ENCODE assay signal across 8 mouse cellular contexts in the genomic region with DNA sequence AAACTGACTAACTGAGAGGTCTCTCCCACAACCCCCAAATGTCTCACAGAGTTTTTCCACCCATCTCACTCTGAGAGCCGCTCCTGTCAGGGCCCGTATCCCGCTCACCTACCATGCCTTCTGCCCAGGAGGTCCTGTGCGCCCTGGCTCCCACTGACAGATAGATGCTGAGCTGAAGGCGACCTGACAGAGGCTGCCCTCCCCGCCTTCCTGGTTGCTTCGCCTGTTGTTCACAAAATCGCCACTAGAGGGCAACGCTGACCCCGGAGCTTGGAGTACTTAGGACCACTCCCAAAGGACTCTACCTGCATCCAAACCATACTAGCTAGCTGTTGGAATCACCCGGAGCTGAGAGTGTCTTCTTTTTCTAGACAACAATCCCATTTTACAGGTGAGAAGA. TPM values are rescaled to one million over a fixed set of nuclear protein-coding genes. Genes with fewer than 3 reads are reported as not detected.
DNase-seq lines count a peak whose midpoint lies in the region; ATAC-seq lines count a peak whose summit lies in the region.
"Had no signal": no experiment of that assay in that cellular context is flagged by ENCODE, and none has a peak within 500 bp of the region (broad histone marks: within the 10 kb centered on the region; RNA-seq: fewer than 3 reads in every experiment).

No protein-coding gene starts in this region.

- H3K27ac ChIP-seq in forebrain, embryonic 15.5 days (replicated peaks) = no peak overlapping the region
- H3K27ac ChIP-seq in hindbrain, embryonic 15.5 days (replicated peaks) = no peak overlapping the region
- no peak overlapping the region for H3K27ac ChIP-seq in midbrain, embryonic 14.5 days (replicated peaks; ENCODE audit: low read depth, low read length)
- H3K27ac ChIP-seq: macrophage had no signal

- 3% methylated on average over 11 of the region's 11 CpGs for WGBS in forebrain, embryonic 15.5 days
- WGBS in hindbrain, embryonic 15.5 days = 3% methylated on average over 11 of the region's 11 CpGs
- WGBS in midbrain, embryonic 14.5 days = 5% methylated on average over 11 of the region's 11 CpGs

- no peak overlapping the region for H3K4me3 ChIP-seq in forebrain, embryonic 15.5 days
- no peak overlapping the region for H3K4me3 ChIP-seq in hindbrain, embryonic 15.5 days
- H3K4me3 ChIP-seq in midbrain, embryonic 14.5 days (replicated peaks; ENCODE audit: low read depth, low read length) = no peak overlapping the region

- ATAC-seq in forebrain, embryonic 15.5 days (replicated peaks) = peak; percentile 60
- 0 out of 2 replicates have a peak, but pooled peaks have one; percentile 71 for ATAC-seq in hindbrain, embryonic 15.5 days (ENCODE audit: low FRiP score, low read depth)
- ATAC-seq in midbrain, embryonic 14.5 days (ENCODE audit: low FRiP score, low TSS enrichment) = no peak

- H3K36me3 ChIP-seq in forebrain, embryonic 15.5 days = no peaks in the 10 kb centered on the region
- no peaks in the 10 kb centered on the region for H3K36me3 ChIP-seq in hindbrain, embryonic 15.5 days
- H3K36me3 ChIP-seq in midbrain, embryonic 14.5 days (ENCODE audit: control insufficient read depth, insufficient read depth, low read length) = no peaks in the 10 kb centered on the region

- DNase-seq in R1 (ENCODE audit: low read depth, low spot score) = peak; percentile 79
- peak; percentile 52 for DNase-seq in cerebellum, adult 11 months
- DNase-seq in left cerebral cortex, postnatal 14 days (ENCODE audit: low spot score in 2 of 2) = peak; percentile 60 to 78
- peak; percentile 84 for DNase-seq in midbrain, embryonic 14.5 days
- DNase-seq in spleen, adult 12 weeks (ENCODE audit: low spot score) = peak; percentile 60

- intact Hi-C loops in left cerebral cortex, postnatal 14 days (cut with DNase I) = loop anchor here (5.0 kb wide), 1 partner anchor 43 kb away; no protein-coding TSS in a partner anchor

- no peak overlapping the region for H3K4me2 ChIP-seq in forebrain, embryonic 15.5 days (replicated peaks)
- H3K4me2 ChIP-seq in hindbrain, embryonic 15.5 days = peak overlapping the region; percentile 3; the same call in 1 of the 2 replicates
- no peak overlapping the region for H3K4me2 ChIP-seq in midbrain, embryonic 14.5 days (ENCODE audit: low read length)

- no peak overlapping the region for H3K9ac ChIP-seq in forebrain, embryonic 15.5 days (replicated peaks)
- H3K9ac ChIP-seq in hindbrain, embryonic 15.5 days = no peak overlapping the region
- H3K9ac ChIP-seq in midbrain, embryonic 14.5 days (replicated peaks; ENCODE audit: low read length) = peak overlapping the region; percentile 40; the same call in 1 of the 2 replicates

- H3K4me1 ChIP-seq in forebrain, embryonic 15.5 days = no peaks in the 10 kb centered on the region
- no peaks in the 10 kb centered on the region for H3K4me1 ChIP-seq in hindbrain, embryonic 15.5 days (replicated peaks)
- no peaks in the 10 kb centered on the region for H3K4me1 ChIP-seq in midbrain, embryonic 14.5 days (ENCODE audit: control insufficient read depth, insufficient read depth, low read length)

- no peaks in the 10 kb centered on the region for H3K27me3 ChIP-seq in forebrain, embryonic 15.5 days
- H3K27me3 ChIP-seq in hindbrain, embryonic 15.5 days = no peaks in the 10 kb centered on the region
- no peaks in the 10 kb centered on the region for H3K27me3 ChIP-seq in midbrain, embryonic 14.5 days (ENCODE audit: control insufficient read depth, insufficient read depth, low read length)

- H3K9me3 ChIP-seq in forebrain, embryonic 15.5 days = no peaks in the 10 kb centered on the region
- no peaks in the 10 kb centered on the region for H3K9me3 ChIP-seq in hindbrain, embryonic 15.5 days
- no peaks in the 10 kb centered on the region for H3K9me3 ChIP-seq in midbrain, embryonic 14.5 days (ENCODE audit: control insufficient read depth, low read length)

RNA-seq across cellular contexts. Expression of a gene that starts 30.0 kb away (rescaled TPM):
- polyA plus RNA-seq in forebrain, embryonic 15.5 days (2015; fragmentation: Nextera tagmentation; extraction: Ambion mirVana) = 208 and 227 TPM in 2 replicates
- 202 and 210 TPM in 2 replicates for polyA plus RNA-seq in hindbrain, embryonic 15.5 days (2015; fragmentation: Nextera tagmentation; extraction: Ambion mirVana)
- total RNA-seq in left cerebral cortex, postnatal 14 days (2021) = 100 to 1,000 TPM; 146 to 149 TPM
- polyA plus RNA-seq in midbrain, embryonic 14.5 days (2014; fragmentation: Nextera tagmentation; extraction: Ambion mirVana) = 153 and 154 TPM in 2 replicates

RNA-seq across cellular contexts. Expression of a gene that starts 36.8 kb away (rescaled TPM):
- 0.18 TPM in 1 of 2 replicates, not detected in the other for polyA plus RNA-seq in forebrain, embryonic 15.5 days (2015; fragmentation: Nextera tagmentation; extraction: Ambion mirVana)
- 0.19 and 0.25 TPM in 2 replicates for polyA plus RNA-seq in hindbrain, embryonic 15.5 days (2015; fragmentation: Nextera tagmentation; extraction: Ambion mirVana)
- total RNA-seq in left cerebral cortex, postnatal 14 days (2021) = under 1 TPM; 0.25 to 0.53 TPM
- polyA plus RNA-seq in midbrain, embryonic 14.5 days (2014; fragmentation: Nextera tagmentation; extraction: Ambion mirVana) = not detected in 2 replicates
- polyA plus RNA-seq: macrophage had no signal

RNA-seq across cellular contexts. Expression of a gene that starts 36.9 kb away (rescaled TPM):
- not detected in 2 replicates for polyA plus RNA-seq in forebrain, embryonic 15.5 days (2015; fragmentation: Nextera tagmentation; extraction: Ambion mirVana)
- polyA plus RNA-seq in hindbrain, embryonic 15.5 days (2015; fragmentation: Nextera tagmentation; extraction: Ambion mirVana) = not detected in 2 replicates
- not detected for total RNA-seq in left cerebral cortex, postnatal 14 days (2021)
- polyA plus RNA-seq in midbrain, embryonic 14.5 days (2014; fragmentation: Nextera tagmentation; extraction: Ambion mirVana) = not detected in 2 replicates
- polyA plus RNA-seq: macrophage had no signal
